Mouse (Mus musculus) left cerebral cortex, postnatal 25 days (tissue): ENCODE results near the gene Tomm7. TPM values are rescaled to one million over a fixed set of nuclear protein-coding genes. Genes with fewer than 3 reads are reported as not detected.
"Not testable (repeated sequence)": the region's sequence is repeated elsewhere in the genome, so short reads cannot be mapped to it uniquely, and the experiment has no call there.

Source experiments
- DNase-seq, 2 experiments: peaks; one replicate each; pipeline ENCODE4 v3.0.0; 2022; ENCODE audit warnings: low spot score in 2 of 2, mixed read lengths in 1 of 2
- intact Hi-C: fragments of 180-260 bp; cut with DNase I; formaldehyde crosslinking; loops from one replicate; pipeline ENCODE4 v1.15.1; 2025
- total RNA-seq, 2 experiments: library from RNA; stranded (reverse); gene quantifications; 2 replicates each; pipeline ENCODE4 v1.2.3; 2021

The Tomm7 gene
- 10 to 100 TPM; 82.3 to 88.1 TPM for total RNA-seq

GRCm38 (mm10) chr5:23843674-23844530 lies at the start of gene Tomm7:
Gene Tomm7, minus strand, starts transcription at chr5:23844161.
- intact Hi-C loops, result loop anchor here (5.0 kb wide), 1 partner anchor 323 kb away; no protein-coding TSS in a partner anchor

GRCm38 (mm10) chr5:23893156-23893863 lies 49.3 kb upstream of the Tomm7 start:
- intact Hi-C loops, result loop anchor here (5.0 kb wide), 1 partner anchor 184 kb away; no protein-coding TSS in a partner anchor
- DNase-seq, result no peak

More at GRCm38 (mm10) chr5:23843674-23844530, at the start of gene Tomm7:
- DNase-seq, result peak; percentile 97 to 98

- DNase-seq, result peak; percentile 65 to 78
- intact Hi-C loops, result loop anchor here (5.0 kb wide), 1 partner anchor 187 kb away; no protein-coding TSS in a partner anchor
Measured at GRCm38 (mm10) chr5:23890734-23891133, 46.8 kb upstream of the Tomm7 start.

GRCm38 (mm10) chr5:23889461-23889860 lies 45.5 kb upstream of the Tomm7 start:
- DNase-seq, result no peak
- intact Hi-C loops, result no loop called here

GRCm38 (mm10) chr5:23887111-23887510 lies 43.1 kb upstream of the Tomm7 start:
- intact Hi-C loops, result no loop called here

GRCm38 (mm10) chr5:23874457-23874856 lies 30.5 kb upstream of the Tomm7 start:
- intact Hi-C loops, result no loop called here
- DNase-seq, result no peak

More at GRCm38 (mm10) chr5:23887111-23887510, 43.1 kb upstream of the Tomm7 start:
- no peak for DNase-seq

GRCm38 (mm10) chr5:23872586-23872985 lies 28.6 kb upstream of the Tomm7 start:
- intact Hi-C loops, result no loop called here
- DNase-seq, result no peak

GRCm38 (mm10) chr5:23871323-23871722 lies 27.4 kb upstream of the Tomm7 start:
- intact Hi-C loops, result not testable (repeated sequence)

GRCm38 (mm10) chr5:23865941-23866340 lies 22.0 kb upstream of the Tomm7 start:
- intact Hi-C loops, result no loop called here
- no peak for DNase-seq

More at GRCm38 (mm10) chr5:23871323-23871722, 27.4 kb upstream of the Tomm7 start:
- DNase-seq, result not testable (repeated sequence)

- no peak for DNase-seq
- intact Hi-C loops, result no loop called here
Measured at GRCm38 (mm10) chr5:23864054-23864965, 20.3 kb upstream of the Tomm7 start.

GRCm38 (mm10) chr5:23863166-23864053 lies 19.4 kb upstream of the Tomm7 start:
- DNase-seq, result no peak
- intact Hi-C loops, result no loop called here

- intact Hi-C loops, result no loop called here
- no peak for DNase-seq
Measured at GRCm38 (mm10) chr5:23862291-23862690, 18.3 kb upstream of the Tomm7 start.

- no peak for DNase-seq
- intact Hi-C loops, result no loop called here
Measured at GRCm38 (mm10) chr5:23861721-23862120, 17.8 kb upstream of the Tomm7 start.

- intact Hi-C loops, result no loop called here
- no peak for DNase-seq
Measured at GRCm38 (mm10) chr5:23859896-23860295, 15.9 kb upstream of the Tomm7 start.

- no peak for DNase-seq
- intact Hi-C loops, result no loop called here
Measured at GRCm38 (mm10) chr5:23859087-23859718, 15.2 kb upstream of the Tomm7 start.

GRCm38 (mm10) chr5:23858643-23859042 lies 14.7 kb upstream of the Tomm7 start:
- intact Hi-C loops, result no loop called here
- no peak for DNase-seq

- intact Hi-C loops, result no loop called here
- no peak for DNase-seq
Measured at GRCm38 (mm10) chr5:23858001-23858400, 14.0 kb upstream of the Tomm7 start.

- intact Hi-C loops, result no loop called here
- no peak for DNase-seq
Measured at GRCm38 (mm10) chr5:23857189-23857588, 13.2 kb upstream of the Tomm7 start.
